Mouse (Mus musculus) gastrocnemius, adult 2 months (tissue): Measurements from ENCODE around the gene Tnr. TPM values are rescaled to one million over a fixed set of nuclear protein-coding genes. Genes with fewer than 3 reads are reported as not detected.
A peak's percentile ranks its signal among the peaks of the same experiment; 100 is the strongest.

ENCODE experiments used
- DNase-seq: peaks from one replicate; pipeline ENCODE4 v3.0.0; 2022
- H3K27ac ChIP-seq: fragments of 200-600 bp; 2 replicates; pipeline ENCODE4 v1.8.1; 2022; ENCODE audit warnings: mild to moderate bottlenecking
- H3K4me3 ChIP-seq: fragments of 200-600 bp; 2 replicates; pipeline ENCODE4 v1.8.1; 2022; ENCODE audit warnings: mild to moderate bottlenecking, moderate library complexity
- CTCF ChIP-seq: fragments of 200-600 bp; IDR thresholded peaks from 2 replicates; pipeline ENCODE4 v1.8.1; 2022; ENCODE audit warnings: antibody characterized with exemption, mild to moderate bottlenecking, moderate library complexity
- intact Hi-C: fragments of 180-260 bp; cut with DNase I; formaldehyde crosslinking; loops from one replicate; pipeline ENCODE4 v1.15.1; 2025
- total RNA-seq, 2 experiments: library from RNA; stranded (reverse); gene quantifications; 2 replicates each; pipeline ENCODE4 v1.2.3; 2021

Tnr gene
- total RNA-seq, 2 experiments from 2014 or later = not detected

GRCm38 (mm10) chr1:159840337-159840736 lies 316.8 kb downstream of the Tnr start:
- DNase-seq = no peak
- Histone ChIP-seq H3K27ac (no peak overlapping the region), H3K4me3 (no peak overlapping the region)
- TF ChIP-seq CTCF = no peak
- intact Hi-C loops = no loop called here

DNA sequence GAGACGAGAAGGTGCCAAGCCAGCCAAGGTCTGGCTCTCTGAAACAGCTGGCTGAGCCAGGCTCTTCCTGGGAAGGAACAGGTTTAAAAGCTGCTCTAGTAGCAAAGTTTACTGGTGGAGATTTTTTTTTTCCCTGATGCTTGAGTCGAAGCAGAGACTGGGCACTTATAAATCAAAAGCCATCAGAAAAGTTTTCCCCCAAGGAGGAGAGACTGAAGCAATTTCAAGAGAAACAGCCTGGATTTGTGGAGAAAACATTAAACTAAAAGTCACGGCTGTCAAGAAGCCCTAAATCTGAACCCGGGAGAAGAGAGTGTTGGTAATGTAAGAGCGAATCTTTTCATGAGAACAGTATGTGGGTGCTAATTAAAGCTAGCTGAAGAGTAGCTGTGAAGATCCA lies 319.3 kb downstream of the Tnr start:
- TF ChIP-seq CTCF = no peak
- no peak overlapping the region for H3K27ac ChIP-seq
- intact Hi-C loops = no loop called here
- no peak overlapping the region for H3K4me3 ChIP-seq
- DNase-seq = no peak

GRCm38 (mm10) chr1:159852088-159852487 lies 328.5 kb downstream of the Tnr start:
- TF ChIP-seq CTCF = no peak
- no peak for DNase-seq
- Histone ChIP-seq H3K27ac (no peak overlapping the region), H3K4me3 (no peak overlapping the region)
- intact Hi-C loops = no loop called here

GRCm38 (mm10) chr1:159854261-159854660 lies 330.7 kb downstream of the Tnr start:
- Histone ChIP-seq H3K4me3 (no peak overlapping the region), H3K27ac (no peak overlapping the region)
- no peak for DNase-seq
- intact Hi-C loops = no loop called here
- no peak for TF ChIP-seq CTCF

DNA sequence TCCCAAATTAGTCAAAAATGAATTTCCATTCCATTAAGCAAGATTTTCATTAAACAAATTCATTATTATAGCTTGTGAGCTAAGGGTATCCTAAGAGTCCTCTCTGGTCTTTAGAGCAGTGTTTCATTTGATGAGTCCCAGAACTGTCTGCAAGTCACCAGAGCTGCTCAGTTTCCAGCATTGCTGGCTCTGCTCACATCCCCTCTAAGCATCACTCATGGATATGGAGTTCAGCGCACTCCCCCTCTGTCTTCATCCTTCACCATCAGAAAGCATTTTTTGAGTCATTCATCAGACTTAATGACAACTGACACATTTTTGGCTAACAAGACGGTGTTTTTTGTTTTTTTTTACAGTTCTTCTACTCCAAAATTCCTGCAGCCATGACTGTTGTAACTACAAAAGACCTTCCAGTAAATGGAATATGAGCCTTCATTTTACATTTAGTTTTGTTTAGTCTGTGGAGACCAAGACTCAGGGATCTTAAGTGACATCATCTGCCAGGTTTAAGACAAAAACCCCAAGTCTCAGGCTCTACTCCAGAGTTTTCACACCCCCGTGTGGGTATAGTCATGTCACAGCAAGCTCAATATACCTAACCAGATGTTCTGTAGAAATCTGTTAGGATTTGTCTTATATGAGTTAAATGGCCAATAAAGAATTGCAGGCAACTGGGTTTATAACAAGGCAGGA lies 338.4 kb downstream of the Tnr start:
- no peak for TF ChIP-seq CTCF
- Histone ChIP-seq H3K4me3 (no peak overlapping the region), H3K27ac (no peak overlapping the region)
- intact Hi-C loops = no loop called here
- DNase-seq = no peak

DNA sequence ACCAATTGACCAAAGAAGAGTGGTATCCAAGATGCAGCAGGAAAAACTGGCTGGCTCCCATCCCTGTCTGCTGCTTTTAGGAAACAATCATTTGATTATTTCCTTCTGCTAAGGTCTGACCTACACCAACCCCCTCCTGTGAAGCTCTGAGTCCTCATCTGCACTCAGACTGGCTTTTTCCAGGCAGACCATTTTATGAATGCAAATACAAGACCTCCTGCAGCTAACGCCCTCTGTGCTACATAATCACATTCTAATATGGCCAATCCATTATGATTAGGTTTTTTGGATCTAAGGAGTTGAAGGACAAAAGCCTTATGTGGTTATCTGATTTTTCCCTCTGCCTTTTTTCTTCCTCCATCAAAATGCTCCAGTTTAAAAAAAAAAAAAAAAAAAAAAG lies 342.1 kb downstream of the Tnr start:
- no peak for DNase-seq
- Histone ChIP-seq H3K4me3 (no peak overlapping the region), H3K27ac (no peak overlapping the region)
- intact Hi-C loops = no loop called here
- no peak for TF ChIP-seq CTCF

DNA sequence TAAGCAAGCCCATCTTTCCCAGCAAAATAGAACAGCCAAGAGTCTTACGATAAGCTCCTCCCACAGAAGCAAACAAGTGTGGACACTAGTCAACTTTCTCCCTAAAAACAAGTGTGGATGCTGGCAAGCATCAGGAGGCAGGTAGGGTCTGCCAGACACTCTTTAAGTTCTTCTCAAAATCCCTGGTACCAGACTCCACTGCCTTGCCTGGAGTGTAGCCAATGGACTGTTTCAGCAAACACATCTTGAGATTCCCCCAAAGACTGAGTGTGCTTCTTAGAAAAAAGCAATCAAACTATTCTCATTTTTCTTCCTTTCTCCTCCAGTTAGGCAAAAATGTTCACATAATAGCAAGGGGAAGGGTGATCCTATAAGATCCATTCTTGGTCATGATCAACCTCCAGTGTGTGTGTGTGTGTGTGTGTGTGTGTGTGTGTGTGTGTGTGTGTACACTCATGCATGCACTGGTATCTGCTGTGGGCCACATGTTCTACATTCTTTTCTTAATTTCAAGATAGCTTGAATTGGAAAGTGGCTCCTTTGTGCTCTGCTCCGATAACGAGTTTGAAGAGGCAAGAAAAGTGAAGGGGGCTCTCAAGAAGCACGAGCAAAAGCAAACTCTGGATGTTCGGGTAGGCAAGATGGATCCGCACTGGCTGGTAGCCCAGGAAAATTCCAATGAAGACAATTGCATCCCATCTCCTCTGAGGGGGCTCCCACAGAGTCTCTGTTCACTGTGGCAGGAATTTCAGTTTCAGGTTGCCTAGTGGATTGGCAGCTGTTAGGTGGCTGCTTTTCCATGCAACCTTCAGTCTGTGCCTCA lies 346.3 kb downstream of the Tnr start:
- intact Hi-C loops = no loop called here
- no peak for TF ChIP-seq CTCF
- Histone ChIP-seq H3K27ac (no peak overlapping the region), H3K4me3 (no peak overlapping the region)
- DNase-seq = no peak

GRCm38 (mm10) chr1:159872866-159873265 lies 349.3 kb downstream of the Tnr start:
- Histone ChIP-seq H3K27ac (no peak overlapping the region), H3K4me3 (no peak overlapping the region)
- DNase-seq = no peak
- no peak for TF ChIP-seq CTCF
- intact Hi-C loops = no loop called here

- TF ChIP-seq CTCF = peak; percentile 20; the same call in 1 of the 2 replicates
- intact Hi-C loops = no loop called here
- no peak overlapping the region for H3K27ac ChIP-seq
Observed at GRCm38 (mm10) chr1:159878681-159879080, 355.1 kb downstream of the Tnr start.

DNA sequence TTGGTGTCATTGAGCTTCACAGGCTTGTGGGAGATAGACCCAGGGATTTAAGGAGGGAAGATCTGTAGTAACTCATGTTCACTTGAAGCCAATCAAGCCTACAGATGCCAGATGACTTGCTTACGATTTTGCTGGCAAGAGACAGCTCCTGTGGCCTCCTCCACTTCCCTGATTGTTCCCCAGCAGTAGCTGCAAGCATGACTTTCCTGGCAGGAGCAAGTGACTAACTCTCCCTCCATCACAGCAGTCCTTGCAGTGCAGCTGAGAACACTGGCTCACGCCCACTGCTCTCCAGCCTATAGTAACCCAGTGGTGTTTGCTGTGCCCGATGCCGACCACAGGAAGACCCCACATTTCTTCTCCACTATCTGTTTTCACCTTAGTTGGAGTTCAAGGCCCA lies 356.3 kb downstream of the Tnr start:
- Histone ChIP-seq H3K27ac (no peak overlapping the region), H3K4me3 (no peak overlapping the region)
- TF ChIP-seq CTCF = no peak
- DNase-seq = no peak
- intact Hi-C loops = no loop called here

More at GRCm38 (mm10) chr1:159878681-159879080, 355.1 kb downstream of the Tnr start:
- H3K4me3 ChIP-seq = no peak overlapping the region
- no peak for DNase-seq

- no peak for TF ChIP-seq CTCF
- no peak for DNase-seq
- H3K4me3 ChIP-seq = no peak overlapping the region
- H3K27ac ChIP-seq = no peak overlapping the region
- intact Hi-C loops = no loop called here
Observed at GRCm38 (mm10) chr1:159885476-159885875, 361.9 kb downstream of the Tnr start.

GRCm38 (mm10) chr1:159888611-159889010 lies 365.0 kb downstream of the Tnr start:
- Histone ChIP-seq H3K27ac (no peak overlapping the region), H3K4me3 (no peak overlapping the region)
- no peak for TF ChIP-seq CTCF
- DNase-seq = no peak
- intact Hi-C loops = no loop called here

DNA sequence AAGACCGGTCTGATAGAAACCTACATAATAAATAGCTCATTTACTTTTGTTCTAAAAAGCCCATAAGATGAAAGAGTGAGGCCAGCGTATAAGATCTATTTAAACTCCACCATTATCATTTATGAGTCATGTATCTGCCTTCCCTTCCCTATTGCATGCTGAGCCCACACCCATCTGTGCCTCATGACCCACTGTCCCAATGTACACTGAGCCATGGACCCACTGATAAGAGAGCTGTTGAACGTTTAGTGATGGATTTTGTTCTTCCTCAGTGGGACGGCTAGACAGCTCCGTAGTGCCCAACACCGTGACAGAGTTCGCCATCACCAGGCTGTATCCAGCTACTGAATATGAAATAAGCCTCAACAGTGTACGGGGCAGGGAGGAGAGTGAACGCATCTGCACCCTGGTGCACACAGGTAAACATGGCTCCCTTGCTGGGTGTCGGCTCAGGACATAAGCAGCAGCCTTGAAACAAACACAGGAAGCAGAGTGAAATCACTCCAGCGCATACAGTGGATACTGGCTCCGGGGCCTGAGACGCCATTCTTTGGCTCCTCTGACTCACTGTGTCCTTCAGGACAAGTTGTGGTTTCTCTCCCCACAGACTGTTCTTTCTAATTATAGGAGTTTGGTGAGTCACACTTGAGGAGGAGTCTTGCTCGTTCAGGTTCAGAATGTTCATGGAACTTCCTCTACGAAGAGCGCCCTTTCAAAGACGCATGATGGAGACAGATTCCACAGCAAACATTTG lies 365.6 kb downstream of the Tnr start:
- no peak for DNase-seq
- Histone ChIP-seq H3K4me3 (no peak overlapping the region), H3K27ac (no peak overlapping the region)
- intact Hi-C loops = no loop called here
- no peak for TF ChIP-seq CTCF
